Mouse (Mus musculus): ENCODE results near the gene Bcl11a. TPM values are rescaled to one million over a fixed set of nuclear protein-coding genes. Genes with fewer than 3 reads are reported as not detected.

Bcl11a gene
- polyA plus RNA-seq, 1 experiment, result 24.2 TPM

- H3K4me3 ChIP-seq (ENCODE audit: extremely low read depth, insufficient read depth, insufficient read length), result no peak overlapping the region
- H3K27ac ChIP-seq (ENCODE audit: insufficient read depth, low read length), result no peak overlapping the region
- WGBS, result 90% methylated on average over 1 of the region's 1 CpGs
- TF ChIP-seq POLR2A (IDR thresholded peaks at IDR 0.05; ENCODE audit: low read depth, low read length) (no peak), CTCF (IDR thresholded peaks at IDR 0.05; ENCODE audit: extremely low read depth, insufficient read depth, insufficient read length, insufficient replicate concordance) (no peak)
- H3K36me3 ChIP-seq (ENCODE audit: control insufficient read depth, insufficient read depth, low read length), result peaks cover 5% of the 10 kb centered on the region
- no peaks in the 10 kb centered on the region for H3K27me3 ChIP-seq (ENCODE audit: control insufficient read depth, insufficient read depth, low read length)
- H3K4me1 ChIP-seq (ENCODE audit: control insufficient read depth, insufficient read depth, insufficient read length), result peaks cover 40% of the 10 kb centered on the region; the same call in 1 of the 2 replicates
- DNase-seq (ENCODE audit: low read depth in 1 of 2, low spot score in 2 of 2), result no peak
Measured at GRCm38 (mm10) chr11:24146437-24146836, 68.6 kb downstream of the Bcl11a start.

- H3K4me3 ChIP-seq (ENCODE audit: extremely low read depth, insufficient read depth, insufficient read length), result no peak overlapping the region
- DNase-seq (ENCODE audit: low read depth in 1 of 2, low spot score in 2 of 2), result no peak
- peaks cover 30% of the 10 kb centered on the region; the same call in 1 of the 2 replicates for H3K4me1 ChIP-seq (ENCODE audit: control insufficient read depth, insufficient read depth, insufficient read length)
- 87% methylated on average over 6 of the region's 6 CpGs for WGBS
- no peaks in the 10 kb centered on the region for H3K27me3 ChIP-seq (ENCODE audit: control insufficient read depth, insufficient read depth, low read length)
- no peak overlapping the region for H3K27ac ChIP-seq (ENCODE audit: insufficient read depth, low read length)
- peaks cover 5% of the 10 kb centered on the region for H3K36me3 ChIP-seq (ENCODE audit: control insufficient read depth, insufficient read depth, low read length)
- TF ChIP-seq CTCF (IDR thresholded peaks at IDR 0.05; ENCODE audit: extremely low read depth, insufficient read depth, insufficient read length, insufficient replicate concordance) (no peak), POLR2A (IDR thresholded peaks at IDR 0.05; ENCODE audit: low read depth, low read length) (no peak)
Measured at GRCm38 (mm10) chr11:24147698-24148097, 69.8 kb downstream of the Bcl11a start.

DNA sequence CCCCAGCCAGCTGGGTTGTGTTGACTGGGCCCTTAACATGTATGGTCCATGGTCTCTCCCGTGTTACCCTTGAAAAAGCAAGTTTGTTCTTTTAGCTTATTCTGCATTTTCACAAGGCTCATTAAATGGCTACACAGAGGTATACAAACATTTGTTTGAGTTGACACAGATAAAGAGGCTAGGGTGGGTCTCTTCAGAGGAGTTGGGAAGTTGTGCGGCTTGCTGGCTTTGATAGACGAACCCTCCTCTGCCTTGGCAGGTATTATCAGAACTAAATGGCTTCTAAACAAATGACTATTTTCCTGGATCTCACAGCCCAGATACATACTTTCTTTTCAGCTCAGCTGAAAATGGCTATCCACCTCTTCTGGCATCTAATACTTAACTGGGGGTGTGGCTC, 70.7 kb downstream of the Bcl11a start:
- H3K27ac ChIP-seq (ENCODE audit: insufficient read depth, low read length), result peak overlapping the region; percentile 8; the same call in 1 of the 2 replicates
- no peak for DNase-seq (ENCODE audit: low read depth in 1 of 2, low spot score in 2 of 2)
- H3K4me3 ChIP-seq (ENCODE audit: extremely low read depth, insufficient read depth, insufficient read length), result no peak overlapping the region
- peaks cover 4% of the 10 kb centered on the region for H3K36me3 ChIP-seq (ENCODE audit: control insufficient read depth, insufficient read depth, low read length)
- TF ChIP-seq CTCF (IDR thresholded peaks at IDR 0.05; ENCODE audit: extremely low read depth, insufficient read depth, insufficient read length, insufficient replicate concordance), result no peak
- no peak for TF ChIP-seq POLR2A (IDR thresholded peaks at IDR 0.05; ENCODE audit: low read depth, low read length)
- 81% methylated on average over 3 of the region's 3 CpGs for WGBS
- H3K27me3 ChIP-seq (ENCODE audit: control insufficient read depth, insufficient read depth, low read length), result no peaks in the 10 kb centered on the region
- peaks cover 25% of the 10 kb centered on the region; the same call in 1 of the 2 replicates for H3K4me1 ChIP-seq (ENCODE audit: control insufficient read depth, insufficient read depth, insufficient read length)

DNA sequence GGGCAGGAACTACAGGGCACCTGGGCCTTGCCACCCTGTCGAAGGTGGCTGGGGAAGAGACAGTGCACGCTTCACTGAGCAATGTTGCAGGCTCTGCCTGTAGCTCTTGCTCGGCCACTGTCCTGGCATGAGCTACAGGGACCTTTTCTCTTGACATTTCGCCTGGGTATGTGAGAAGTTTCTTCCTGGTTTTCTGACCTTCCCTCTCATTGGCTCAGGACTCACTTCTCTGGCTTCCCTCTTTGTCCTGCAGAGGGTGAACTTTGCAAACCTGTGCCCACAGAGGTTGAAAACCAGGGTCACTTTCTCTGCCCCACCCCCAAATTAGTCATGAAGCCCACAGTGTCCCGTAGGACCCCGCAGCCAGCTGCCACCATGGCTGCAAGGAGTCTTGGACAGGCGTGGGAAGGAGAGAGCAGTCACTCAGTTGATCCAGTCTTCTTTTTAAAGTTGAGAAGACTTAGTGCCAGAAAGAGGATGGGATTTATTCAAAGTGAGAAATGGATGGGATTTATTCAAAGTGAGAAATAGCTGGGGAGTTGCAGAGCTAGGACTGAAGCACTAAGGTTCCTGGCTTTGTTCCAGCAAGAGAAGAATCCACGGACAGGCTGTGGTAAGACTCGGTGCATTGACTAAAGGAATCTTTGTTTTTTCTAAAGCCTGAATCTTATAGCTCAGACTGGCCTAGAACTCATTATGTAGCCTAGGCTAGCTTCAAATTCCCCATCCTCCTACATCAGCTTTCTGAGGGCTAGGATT, 71.8 kb downstream of the Bcl11a start:
- no peak for DNase-seq (ENCODE audit: low read depth in 1 of 2, low spot score in 2 of 2)
- H3K27ac ChIP-seq (ENCODE audit: insufficient read depth, low read length), result peak overlapping the region; percentile 6; the same call in 1 of the 2 replicates
- H3K4me3 ChIP-seq (ENCODE audit: extremely low read depth, insufficient read depth, insufficient read length), result no peak overlapping the region
- H3K4me1 ChIP-seq (ENCODE audit: control insufficient read depth, insufficient read depth, insufficient read length), result peaks cover 23% of the 10 kb centered on the region; the same call in 1 of the 2 replicates
- 70% methylated on average over 9 of the region's 9 CpGs for WGBS
- H3K36me3 ChIP-seq (ENCODE audit: control insufficient read depth, insufficient read depth, low read length), result peaks cover 2% of the 10 kb centered on the region
- no peak for TF ChIP-seq POLR2A (IDR thresholded peaks at IDR 0.05; ENCODE audit: low read depth, low read length)
- TF ChIP-seq CTCF (IDR thresholded peaks at IDR 0.05; ENCODE audit: extremely low read depth, insufficient read depth, insufficient read length, insufficient replicate concordance), result no peak
- no peaks in the 10 kb centered on the region for H3K27me3 ChIP-seq (ENCODE audit: control insufficient read depth, insufficient read depth, low read length)

DNA sequence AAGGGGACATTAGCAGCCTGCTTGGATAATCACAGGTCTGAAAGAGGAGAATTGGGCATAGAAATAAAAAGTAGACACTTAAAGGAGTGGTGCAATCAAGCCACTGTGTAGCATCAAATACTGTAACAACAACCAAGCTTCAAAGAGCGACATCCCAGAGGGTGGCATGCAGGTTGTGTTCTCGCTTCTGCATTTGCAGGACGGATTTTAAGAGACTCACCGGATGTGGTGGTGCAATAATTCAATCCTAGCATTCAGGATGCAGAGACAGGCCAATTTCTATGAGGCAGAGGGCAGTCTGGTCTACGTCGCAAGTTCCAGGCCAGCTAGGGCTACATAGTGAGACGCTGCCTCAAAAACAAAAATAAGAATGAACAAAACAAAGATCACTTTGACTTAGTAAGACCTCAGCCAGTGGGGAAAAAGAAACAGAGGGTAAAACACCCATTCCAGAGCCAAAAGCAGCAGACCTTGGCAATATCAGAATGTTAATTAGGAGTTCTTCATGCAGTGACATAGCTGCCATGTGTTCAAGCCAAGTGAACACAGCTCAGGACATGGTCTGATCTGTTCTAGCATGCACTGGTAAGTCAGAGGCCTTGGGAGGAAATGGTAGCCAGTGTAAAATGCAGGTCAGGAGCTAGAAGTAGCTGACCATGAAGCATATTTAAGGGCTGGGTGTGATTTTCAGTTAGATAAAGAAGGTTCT, 74.4 kb downstream of the Bcl11a start:
- 81% methylated on average over 7 of the region's 7 CpGs for WGBS

GRCm38 (mm10) chr11:24153049-24153448, 75.2 kb downstream of the Bcl11a start:
- H3K27me3 ChIP-seq (ENCODE audit: control insufficient read depth, insufficient read depth, low read length), result no peaks in the 10 kb centered on the region
- TF ChIP-seq CTCF (IDR thresholded peaks at IDR 0.05; ENCODE audit: extremely low read depth, insufficient read depth, insufficient read length, insufficient replicate concordance) (no peak), POLR2A (IDR thresholded peaks at IDR 0.05; ENCODE audit: low read depth, low read length) (no peak)
- H3K27ac ChIP-seq (ENCODE audit: insufficient read depth, low read length), result no peak overlapping the region
- no peak for DNase-seq (ENCODE audit: low read depth in 1 of 2, low spot score in 2 of 2)
- peaks cover under 1% of the 10 kb centered on the region; the same call in 1 of the 2 replicates for H3K36me3 ChIP-seq (ENCODE audit: control insufficient read depth, insufficient read depth, low read length)
- no peak overlapping the region for H3K4me3 ChIP-seq (ENCODE audit: extremely low read depth, insufficient read depth, insufficient read length)
- WGBS, result 91% methylated on average over 10 of the region's 10 CpGs
- H3K4me1 ChIP-seq (ENCODE audit: control insufficient read depth, insufficient read depth, insufficient read length), result peaks cover 16% of the 10 kb centered on the region; the same call in 1 of the 2 replicates

More for the DNA sequence above, 74.4 kb downstream of the Bcl11a start:
- Histone ChIP-seq H3K4me3 (ENCODE audit: extremely low read depth, insufficient read depth, insufficient read length) (no peak overlapping the region), H3K36me3 (ENCODE audit: control insufficient read depth, insufficient read depth, low read length) (no peaks in the 10 kb centered on the region; the same call in 1 of the 2 replicates), H3K27ac (ENCODE audit: insufficient read depth, low read length) (no peak overlapping the region), H3K27me3 (ENCODE audit: control insufficient read depth, insufficient read depth, low read length) (no peaks in the 10 kb centered on the region), H3K4me1 (ENCODE audit: control insufficient read depth, insufficient read depth, insufficient read length) (peaks cover 17% of the 10 kb centered on the region; the same call in 1 of the 2 replicates)
- DNase-seq (ENCODE audit: low read depth in 1 of 2, low spot score in 2 of 2), result no peak
- TF ChIP-seq CTCF (IDR thresholded peaks at IDR 0.05; ENCODE audit: extremely low read depth, insufficient read depth, insufficient read length, insufficient replicate concordance), result no peak
- TF ChIP-seq POLR2A (IDR thresholded peaks at IDR 0.05; ENCODE audit: low read depth, low read length), result no peak

Measured in spleen, adult 2 months (tissue).